Mouse (Mus musculus) ES-Bruce4 (cell line): ENCODE data around the gene Necab2.

Experiments used
- CTCF ChIP-seq: IDR thresholded peaks from one replicate; pipeline ENCODE4 v1.8.1; 2011; ENCODE audit warnings: low read depth, low read length
- POLR2A ChIP-seq: IDR thresholded peaks from one replicate; pipeline ENCODE4 v1.8.1; 2011; ENCODE audit warnings: low read length; ENCODE audit not compliant: insufficient read depth

DNA sequence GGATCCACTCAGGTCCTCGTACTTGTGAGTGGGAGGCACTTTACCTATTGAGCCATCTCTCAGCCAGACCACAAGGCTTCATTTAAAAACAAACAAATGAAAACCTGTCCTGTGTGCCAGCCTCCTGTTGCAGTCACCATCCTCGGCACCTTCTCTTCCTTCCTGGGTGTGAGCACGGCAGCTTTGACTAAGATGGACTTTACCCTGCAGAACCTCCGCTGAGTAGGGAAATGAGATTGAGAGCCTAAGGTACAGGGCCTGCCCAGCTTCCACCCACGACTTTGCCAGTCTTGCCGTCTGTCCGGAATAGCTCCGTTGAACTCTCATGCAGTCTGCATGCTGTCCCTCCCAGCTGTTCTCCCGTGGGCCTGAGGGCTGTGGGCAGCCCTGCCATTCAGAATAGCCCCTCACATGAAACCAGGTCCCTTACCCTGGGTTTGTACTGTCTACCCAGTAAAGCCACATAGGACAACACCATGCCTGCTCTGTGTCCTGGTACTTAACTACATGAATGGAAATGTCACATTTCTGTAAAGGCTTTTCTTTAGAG, 46.3 kb upstream of the Necab2 start:
- TF ChIP-seq CTCF (no peak), POLR2A (no peak)
